Mouse (Mus musculus): ENCODE measurements around the gene Crybb3.
"Not testable (repeated sequence)": the region's sequence is repeated elsewhere in the genome, so short reads cannot be mapped to it uniquely, and the experiment has no call there.

Gene Crybb3

GRCm38 (mm10) chr5:113081439-113081838 is at the start of gene Crybb3:
Gene Crybb3, minus strand, starts transcription at chr5:113081584.
- no peak for DNase-seq (ENCODE audit: low spot score in 2 of 2)

GRCm38 (mm10) chr5:113128426-113128825 is 47.0 kb upstream of the Crybb3 start:
- no peak for DNase-seq (ENCODE audit: low spot score in 2 of 2)

GRCm38 (mm10) chr5:113126476-113126875 is 45.1 kb upstream of the Crybb3 start:
- no peak for DNase-seq (ENCODE audit: low spot score in 2 of 2)

DNA sequence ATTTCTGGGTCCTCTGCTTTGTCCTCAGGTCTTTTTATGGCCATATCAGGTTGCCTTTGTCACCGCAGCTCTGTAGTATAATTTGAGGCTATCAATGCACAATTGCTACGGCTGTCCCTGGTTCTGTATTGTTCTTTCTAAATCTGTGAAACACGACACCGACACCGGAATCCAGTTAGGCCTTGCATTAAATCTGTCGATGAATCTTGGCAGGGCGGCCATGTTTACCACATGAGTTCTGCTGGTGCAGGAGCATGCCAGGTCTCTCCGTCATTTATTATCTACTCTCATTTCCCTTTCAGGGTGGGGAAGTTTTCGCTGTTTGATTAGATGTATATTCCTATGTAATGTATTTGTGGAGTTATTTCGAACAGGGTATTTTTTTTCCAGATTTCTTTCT is 42.3 kb upstream of the Crybb3 start:
- no peak for DNase-seq (ENCODE audit: low spot score in 2 of 2)

DNA sequence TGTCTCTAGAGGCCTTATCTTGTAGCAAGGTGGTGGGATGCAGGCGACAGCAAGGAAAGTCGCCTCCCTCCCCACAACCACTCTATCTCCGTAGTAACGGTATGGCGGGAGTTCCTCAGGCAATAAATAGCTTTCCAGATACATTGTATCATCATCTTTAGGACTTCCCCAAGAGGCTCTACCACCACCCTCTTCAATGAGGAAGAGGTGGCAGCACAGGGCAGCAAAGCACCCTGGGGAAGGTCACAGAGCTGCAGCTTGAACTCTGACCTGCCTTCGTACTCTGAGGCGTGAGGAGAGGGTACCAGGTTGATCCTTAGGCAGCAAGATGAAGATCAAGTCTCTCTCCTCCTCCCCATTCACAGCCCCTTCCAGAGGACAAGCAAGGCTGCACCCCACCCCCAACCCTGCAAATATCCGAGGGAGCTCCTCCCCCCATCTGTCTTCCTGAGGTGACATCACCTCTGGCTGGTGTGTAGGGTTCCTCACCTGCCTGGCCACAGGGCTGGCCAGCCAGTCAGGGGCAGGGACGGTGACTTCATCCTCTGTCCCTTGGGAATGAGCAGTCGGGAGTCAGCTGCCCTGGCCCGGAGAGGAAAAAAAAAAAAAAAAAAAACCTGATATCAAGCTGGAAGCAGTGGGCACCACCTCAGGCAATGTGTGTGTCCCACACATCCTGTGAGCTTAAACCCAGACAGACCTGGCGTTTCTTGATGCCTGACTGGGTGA is 41.1 kb upstream of the Crybb3 start:
- DNase-seq (ENCODE audit: low spot score in 2 of 2), result no peak

GRCm38 (mm10) chr5:113121591-113121875 is 40.1 kb upstream of the Crybb3 start:
- no peak for DNase-seq (ENCODE audit: low spot score in 2 of 2)

GRCm38 (mm10) chr5:113120741-113121590 is 39.6 kb upstream of the Crybb3 start:
- no peak for DNase-seq (ENCODE audit: low spot score in 2 of 2)

GRCm38 (mm10) chr5:113119861-113120465 is 38.6 kb upstream of the Crybb3 start:
- DNase-seq (ENCODE audit: low spot score in 2 of 2), result no peak

DNA sequence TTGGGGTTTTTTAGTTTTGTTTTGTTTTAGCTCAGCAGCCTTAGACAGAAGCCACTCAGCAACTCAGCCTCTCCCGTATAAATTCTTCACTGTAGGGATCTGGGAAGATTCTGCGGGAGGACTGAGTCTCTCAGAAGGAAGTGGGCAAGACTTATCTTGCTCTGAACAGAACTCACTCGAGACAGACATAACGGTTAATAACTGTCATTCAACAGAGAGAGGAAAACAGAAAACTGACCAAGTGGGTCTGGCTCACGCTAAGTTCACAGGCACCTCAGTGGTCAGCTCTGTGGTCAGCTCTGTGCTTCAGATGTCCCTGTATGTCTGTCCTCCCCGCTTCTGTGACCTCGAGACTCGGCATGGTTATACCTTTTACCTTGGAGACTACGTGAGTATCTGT is 37.9 kb upstream of the Crybb3 start:
- DNase-seq (ENCODE audit: low spot score in 2 of 2), result no peak

GRCm38 (mm10) chr5:113118695-113119094 is 37.3 kb upstream of the Crybb3 start:
- peak in 1 of 2 experiments; percentile 41 for DNase-seq (ENCODE audit: low spot score in 2 of 2)

DNA sequence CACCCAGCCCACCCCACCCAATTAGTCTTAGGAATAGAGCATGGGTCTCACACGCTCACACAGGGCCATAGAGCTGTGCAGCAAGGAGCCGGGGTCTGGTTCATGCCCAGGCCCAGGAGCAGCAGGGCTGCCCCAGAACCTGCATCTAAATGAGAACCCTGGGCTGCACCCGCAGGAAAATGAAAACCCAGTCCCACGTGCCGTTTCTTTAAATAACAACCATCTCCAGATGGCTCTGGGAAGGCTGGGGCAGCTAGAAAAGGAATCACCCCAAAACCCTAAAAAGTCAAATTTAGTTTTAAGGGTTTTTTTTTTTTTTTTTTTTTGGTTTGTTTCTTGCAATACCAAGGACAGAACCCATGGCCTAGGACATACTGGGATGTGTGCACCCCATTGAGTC is 36.0 kb upstream of the Crybb3 start:
- DNase-seq (ENCODE audit: low spot score in 2 of 2), result no peak

DNA sequence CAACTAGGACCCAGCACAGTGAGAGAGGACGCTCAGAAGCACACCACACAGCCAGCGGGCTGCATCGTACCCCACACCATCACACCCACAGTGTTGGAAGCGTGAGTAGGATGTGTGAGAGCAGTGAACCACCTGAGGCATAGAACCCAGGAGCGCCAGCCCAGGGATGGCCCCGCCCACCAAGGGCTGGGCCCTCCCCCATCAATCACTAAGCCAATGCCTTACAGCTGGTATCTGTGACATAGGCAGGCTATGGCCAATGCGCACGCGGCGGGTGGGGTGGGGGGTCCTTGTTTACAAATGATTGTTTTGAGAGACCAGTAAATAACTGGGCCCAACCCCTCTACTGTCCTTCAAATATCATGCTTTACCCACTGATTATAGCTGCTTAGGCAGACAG is 34.5 kb upstream of the Crybb3 start:
- DNase-seq (ENCODE audit: low spot score in 2 of 2), result no peak

DNA sequence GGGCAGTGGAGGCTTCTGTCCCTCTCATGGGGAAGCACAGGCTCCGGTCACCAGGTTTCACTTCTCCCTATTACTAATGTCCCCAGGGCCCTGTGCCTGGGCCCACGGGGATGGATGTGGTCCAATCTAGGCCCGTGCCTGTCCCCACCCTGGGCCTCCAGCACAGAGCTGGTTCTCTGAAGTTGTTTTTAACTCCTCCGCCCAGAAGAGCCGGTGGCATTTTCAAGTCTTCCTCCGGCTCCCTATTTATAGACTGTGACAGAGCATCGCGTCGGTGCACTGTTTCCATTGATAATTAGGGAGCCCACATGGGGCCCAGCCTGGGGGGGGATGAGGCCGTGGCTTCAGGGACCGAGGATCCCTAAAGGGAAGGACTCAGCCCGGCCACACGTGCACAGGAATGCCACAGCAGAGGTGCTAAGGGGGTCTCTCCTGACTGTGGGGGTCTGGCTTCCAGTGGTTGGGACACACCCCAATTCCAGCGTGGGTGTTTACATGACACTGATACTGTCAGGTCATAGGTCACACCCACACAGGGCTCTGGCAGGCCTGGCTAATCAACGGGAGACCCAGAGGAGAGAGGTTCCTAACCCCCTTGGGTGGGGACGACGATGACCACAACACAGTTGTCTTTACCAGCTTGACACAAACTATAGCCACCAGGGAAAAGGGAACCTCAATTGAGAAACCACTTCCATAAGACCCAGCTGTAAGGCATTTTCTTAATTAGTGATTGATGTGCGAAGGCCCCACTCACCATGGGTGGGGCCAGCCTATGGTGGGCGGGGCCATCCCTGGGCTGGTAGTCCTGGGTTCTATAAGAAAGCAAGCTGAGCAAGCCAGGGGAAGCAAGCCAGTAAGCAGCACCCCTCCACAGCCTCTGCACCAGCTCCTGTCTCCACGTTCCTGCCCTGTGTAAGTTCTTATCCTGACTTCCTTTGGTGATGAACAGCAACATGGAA is 33.2 kb upstream of the Crybb3 start:
- DNase-seq (ENCODE audit: low spot score in 2 of 2), result no peak

GRCm38 (mm10) chr5:113113120-113113519 is 31.7 kb upstream of the Crybb3 start:
- DNase-seq (ENCODE audit: low spot score in 2 of 2), result no peak

DNA sequence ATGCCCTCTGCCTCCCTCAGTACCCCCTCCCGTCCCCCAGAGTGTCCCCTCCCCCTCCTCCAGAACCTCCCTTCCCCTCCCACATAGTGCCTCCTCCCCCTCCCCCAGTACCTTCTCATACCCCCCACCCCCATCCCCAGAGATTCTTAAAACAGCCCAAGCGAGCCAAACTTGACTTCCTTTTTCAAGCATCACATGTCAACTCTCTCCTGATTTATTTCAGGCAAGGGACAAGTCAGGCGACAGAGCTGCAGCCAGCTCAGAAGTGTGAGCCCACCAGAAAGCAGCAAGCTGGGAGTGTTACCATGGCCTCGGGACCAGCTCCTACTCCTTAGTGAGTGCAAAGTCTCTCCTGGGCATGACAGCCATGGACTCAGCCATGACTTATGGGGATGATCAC is 30.0 kb upstream of the Crybb3 start:
- no peak for DNase-seq (ENCODE audit: low spot score in 2 of 2)

- DNase-seq (ENCODE audit: low spot score in 2 of 2), result no peak
Observed at GRCm38 (mm10) chr5:113110929-113111328, 29.5 kb upstream of the Crybb3 start.

DNA sequence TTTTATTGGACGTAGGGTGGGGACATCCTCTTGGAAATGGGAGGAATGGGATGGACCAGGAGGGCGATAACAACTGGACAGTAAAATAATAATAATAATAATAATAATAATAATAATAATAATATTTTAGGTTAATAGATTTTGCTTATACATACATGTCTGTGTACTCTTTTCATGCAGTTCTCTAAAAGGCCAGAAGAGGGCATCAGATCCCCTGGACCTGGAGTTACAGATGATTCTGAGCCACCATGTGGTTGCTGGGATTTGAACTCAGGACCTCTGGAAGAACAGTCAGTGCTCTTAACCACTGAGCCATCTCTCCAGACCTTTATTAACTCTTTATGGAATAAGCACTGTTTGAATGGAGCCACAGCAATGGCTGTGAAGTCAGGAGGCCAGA is 28.3 kb upstream of the Crybb3 start:
- DNase-seq (ENCODE audit: low spot score in 2 of 2), result not testable (repeated sequence)

- DNase-seq (ENCODE audit: low spot score in 2 of 2), result no peak
Observed at GRCm38 (mm10) chr5:113108165-113108764, 26.9 kb upstream of the Crybb3 start.

GRCm38 (mm10) chr5:113107709-113108108 is 26.3 kb upstream of the Crybb3 start:
- DNase-seq (ENCODE audit: low spot score in 2 of 2), result no peak

DNA sequence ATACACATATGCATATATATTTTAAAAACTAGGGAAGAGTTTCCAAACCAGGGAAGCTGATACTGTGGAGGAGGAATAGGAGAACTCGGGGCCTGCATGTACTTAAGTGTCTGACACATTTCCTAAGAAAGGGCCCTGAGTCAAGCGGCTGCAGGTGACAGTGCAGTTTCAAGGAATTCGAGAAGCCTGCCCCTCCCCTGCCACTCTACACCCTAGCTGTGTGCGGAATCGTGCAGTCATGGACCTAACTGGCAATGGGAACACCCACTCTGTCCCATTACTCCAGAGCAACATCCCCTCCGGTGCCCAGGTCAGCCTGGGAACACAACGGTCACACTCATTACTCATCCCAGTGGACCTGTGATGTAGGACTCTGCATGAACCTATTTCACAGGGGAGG is 25.2 kb upstream of the Crybb3 start:
- no peak for DNase-seq (ENCODE audit: low spot score in 2 of 2)

GRCm38 (mm10) chr5:113105481-113105880 is 24.1 kb upstream of the Crybb3 start:
- no peak for DNase-seq (ENCODE audit: low spot score in 2 of 2)
